Mouse (Mus musculus) yolk sac, embryonic 10.5 days (tissue): ENCODE measurements around the gene Gm45717.

Experiments
- DNase-seq: peaks from one replicate; pipeline ENCODE4 v3.0.0-alpha.2; 2017; ENCODE audit warnings: low spot score

Gene Gm45717

GRCm38 (mm10) chr7:140943356-140943755, 12.4 kb downstream of the Gm45717 start:
- no peak for DNase-seq

- DNase-seq: no peak
These were observed 12.9 kb downstream of the Gm45717 start for GRCm38 (mm10) chr7:140942811-140943210.

GRCm38 (mm10) chr7:140942341-140942740, 13.4 kb downstream of the Gm45717 start:
- no peak for DNase-seq

- peak; percentile 90 for DNase-seq
These were observed 14.3 kb downstream of the Gm45717 start, which contains the start of gene Pgghg for GRCm38 (mm10) chr7:140941222-140942051. TSS of gene Pgghg (plus strand) at chr7:140941391.

- peak; percentile 36 for DNase-seq
These were observed 16.0 kb downstream of the Gm45717 start for GRCm38 (mm10) chr7:140939669-140940171.

GRCm38 (mm10) chr7:140938896-140939295, 16.8 kb downstream of the Gm45717 start:
- DNase-seq: no peak

GRCm38 (mm10) chr7:140938436-140938835, 17.3 kb downstream of the Gm45717 start:
- DNase-seq: no peak

- DNase-seq: peak; percentile 77
These were observed 28.6 kb downstream of the Gm45717 start for GRCm38 (mm10) chr7:140927181-140927580.

- DNase-seq: no peak
These were observed 32.5 kb downstream of the Gm45717 start for GRCm38 (mm10) chr7:140923070-140923775.

GRCm38 (mm10) chr7:140922398-140923069, 33.2 kb downstream of the Gm45717 start:
- DNase-seq: peak; percentile 50

GRCm38 (mm10) chr7:140921225-140921975, 34.3 kb downstream of the Gm45717 start:
- no peak for DNase-seq

GRCm38 (mm10) chr7:140920418-140921029, 35.2 kb downstream of the Gm45717 start, which contains the start of gene Nlrp6:
TSS of gene Nlrp6 (plus strand) at chr7:140920902.
- DNase-seq: no peak

- no peak for DNase-seq
These were observed 35.8 kb downstream of the Gm45717 start for GRCm38 (mm10) chr7:140919911-140920310.

- no peak for DNase-seq
These were observed 41.6 kb downstream of the Gm45717 start for GRCm38 (mm10) chr7:140914031-140914690.

- DNase-seq: peak; percentile 51
These were observed 42.8 kb downstream of the Gm45717 start for GRCm38 (mm10) chr7:140912846-140913482.

GRCm38 (mm10) chr7:140912293-140912692, 43.4 kb downstream of the Gm45717 start:
- no peak for DNase-seq

- peak; percentile 84 for DNase-seq
These were observed 47.1 kb downstream of the Gm45717 start for GRCm38 (mm10) chr7:140908634-140909107.

GRCm38 (mm10) chr7:140908181-140908580, 47.6 kb downstream of the Gm45717 start:
- no peak for DNase-seq

- no peak for DNase-seq
These were observed 48.0 kb downstream of the Gm45717 start for GRCm38 (mm10) chr7:140907697-140908096.

GRCm38 (mm10) chr7:140907131-140907530, 48.6 kb downstream of the Gm45717 start:
- DNase-seq: no peak
